Comparison of ENCODE assay signal across 12 mouse cellular contexts in the genomic region with DNA sequence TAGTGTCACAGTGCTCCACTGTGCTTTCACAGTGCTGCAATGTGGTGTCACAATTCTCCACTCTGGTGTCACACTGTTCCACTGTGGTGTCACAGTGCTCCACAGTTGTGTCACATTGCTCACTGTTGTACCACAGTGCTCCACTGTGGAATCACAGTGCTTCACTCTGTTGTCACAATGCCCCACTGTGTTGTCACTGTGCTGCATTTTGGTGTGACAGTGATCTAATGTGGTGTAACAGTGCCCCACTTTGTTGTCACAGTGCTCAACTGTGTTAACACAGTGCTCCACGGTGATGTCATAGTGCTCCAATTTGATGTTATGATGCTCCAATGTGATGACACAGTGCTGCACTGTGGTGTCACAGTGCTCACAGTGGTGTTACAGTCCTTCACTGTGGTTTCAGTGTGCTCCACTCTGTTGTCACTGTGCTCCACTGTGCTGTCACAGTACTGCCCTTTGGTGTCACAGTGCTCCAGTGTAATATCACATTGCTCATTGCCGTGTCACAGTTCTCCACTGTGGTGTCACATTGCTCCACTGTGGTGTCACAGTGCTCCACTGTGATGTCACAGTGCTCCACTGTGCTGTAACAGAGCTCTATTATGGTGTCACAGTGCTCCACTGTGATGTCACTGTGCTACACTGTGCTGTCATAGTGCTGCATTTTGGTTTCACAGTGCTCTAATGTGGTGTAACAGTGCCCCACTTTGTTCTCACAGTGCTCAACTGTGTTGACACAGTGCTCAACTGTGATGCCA.
DNase-seq lines count a peak whose midpoint lies in the region; ATAC-seq and TF ChIP-seq lines count a peak whose summit lies in the region.
"Had no signal": no experiment of that assay in that cellular context is flagged by ENCODE, and none has a peak within 500 bp of the region (broad histone marks: within the 10 kb centered on the region; RNA-seq: fewer than 3 reads in every experiment).

No protein-coding gene starts in this region.

- WGBS in heart, embryonic 16.5 days, result 73% methylated on average over 2 of the region's 2 CpGs
- 90% methylated on average over 2 of the region's 2 CpGs for WGBS in embryonic facial prominence, embryonic 10.5 days
- WGBS in hindbrain, embryonic 16.5 days, result 92% methylated on average over 2 of the region's 2 CpGs
- WGBS in midbrain, embryonic 12.5 days, result 80% methylated on average over 2 of the region's 2 CpGs
- WGBS in kidney, adult 2 months, result 88% methylated on average over 2 of the region's 2 CpGs

- H3K27me3 ChIP-seq in heart, embryonic 16.5 days (ENCODE audit: control insufficient read depth, insufficient read depth, low read length), result no peaks in the 10 kb centered on the region
- no peaks in the 10 kb centered on the region for H3K27me3 ChIP-seq in embryonic facial prominence, embryonic 10.5 days (replicated peaks; ENCODE audit: low read depth, poor library complexity, severe bottlenecking)
- H3K27me3 ChIP-seq in hindbrain, embryonic 16.5 days (replicated peaks; ENCODE audit: control insufficient read depth, insufficient read depth, low read length), result no peaks in the 10 kb centered on the region
- H3K27me3 ChIP-seq in midbrain, embryonic 12.5 days, result no peaks in the 10 kb centered on the region
- no peaks in the 10 kb centered on the region for H3K27me3 ChIP-seq in kidney, adult 2 months (replicated peaks; ENCODE audit: control insufficient read depth, insufficient read depth, low read length)
- H3K27me3 ChIP-seq: CH12.LX; liver, embryonic 13.5 days had no signal

- no peak overlapping the region for H3K4me2 ChIP-seq in heart, embryonic 16.5 days (ENCODE audit: low read depth, low read length)
- no peak overlapping the region for H3K4me2 ChIP-seq in hindbrain, embryonic 16.5 days (ENCODE audit: low read length)
- no peak overlapping the region for H3K4me2 ChIP-seq in midbrain, embryonic 12.5 days (replicated peaks)
- H3K4me2 ChIP-seq: liver, embryonic 13.5 days had no signal

- no peak overlapping the region for H3K9ac ChIP-seq in heart, embryonic 16.5 days (ENCODE audit: low read length)
- H3K9ac ChIP-seq in hindbrain, embryonic 16.5 days (ENCODE audit: low read depth, low read length), result no peak overlapping the region
- H3K9ac ChIP-seq in midbrain, embryonic 12.5 days (replicated peaks), result no peak overlapping the region
- H3K9ac ChIP-seq: liver, embryonic 13.5 days had no signal

- no peaks in the 10 kb centered on the region for H3K4me1 ChIP-seq in heart, embryonic 16.5 days (ENCODE audit: control insufficient read depth, insufficient read depth, low read length)
- H3K4me1 ChIP-seq in embryonic facial prominence, embryonic 10.5 days, result no peaks in the 10 kb centered on the region
- no peaks in the 10 kb centered on the region for H3K4me1 ChIP-seq in hindbrain, embryonic 16.5 days (ENCODE audit: control insufficient read depth, insufficient read depth, low read depth, low read length)
- H3K4me1 ChIP-seq in midbrain, embryonic 12.5 days, result no peaks in the 10 kb centered on the region
- no peaks in the 10 kb centered on the region for H3K4me1 ChIP-seq in kidney, adult 2 months (ENCODE audit: control insufficient read depth, insufficient read depth, low read length)
- H3K4me1 ChIP-seq: liver, embryonic 13.5 days had no signal

- no peak for DNase-seq in heart, adult 8-10 months (ENCODE audit: low spot score)
- DNase-seq in embryonic facial prominence, embryonic 10.5 days (ENCODE audit: low spot score), result peak; percentile 3
- DNase-seq in right cerebral cortex, postnatal 4 days, result no peak
- no peak for DNase-seq in lung, adult 18-20 months
- no peak for DNase-seq in kidney, adult 2 months
- DNase-seq: cerebellum, postnatal 14 days; liver, embryonic 13.5 days had no signal

- TF ChIP-seq CTCF in kidney, adult 2 months (conservative IDR thresholded peaks at IDR 0.05; ENCODE audit: insufficient read depth, insufficient read length, low read depth, low read length), result no peak

- no peaks in the 10 kb centered on the region for H3K36me3 ChIP-seq in heart, embryonic 16.5 days (ENCODE audit: control insufficient read depth, insufficient read depth)
- H3K36me3 ChIP-seq in embryonic facial prominence, embryonic 10.5 days (replicated peaks), result no peaks in the 10 kb centered on the region
- H3K36me3 ChIP-seq in hindbrain, embryonic 16.5 days (ENCODE audit: control insufficient read depth, insufficient read depth, low read length), result no peaks in the 10 kb centered on the region
- no peaks in the 10 kb centered on the region for H3K36me3 ChIP-seq in midbrain, embryonic 12.5 days
- no peaks in the 10 kb centered on the region for H3K36me3 ChIP-seq in kidney, adult 2 months (ENCODE audit: control insufficient read depth, insufficient read depth, low read length)
- H3K36me3 ChIP-seq: liver, embryonic 13.5 days had no signal

- no peak overlapping the region for H3K4me3 ChIP-seq in heart, embryonic 16.5 days (ENCODE audit: low read length)
- no peak overlapping the region for H3K4me3 ChIP-seq in embryonic facial prominence, embryonic 10.5 days
- H3K4me3 ChIP-seq in hindbrain, embryonic 16.5 days (ENCODE audit: low read length), result no peak overlapping the region
- H3K4me3 ChIP-seq in midbrain, embryonic 12.5 days, result no peak overlapping the region
- no peak overlapping the region for H3K4me3 ChIP-seq in kidney, adult 2 months (ENCODE audit: insufficient read depth, low read depth, low read length)
- H3K4me3 ChIP-seq: liver, embryonic 13.5 days had no signal

- no peak overlapping the region for H3K27ac ChIP-seq in heart, embryonic 16.5 days (ENCODE audit: low read length)
- H3K27ac ChIP-seq in embryonic facial prominence, embryonic 10.5 days (replicated peaks), result no peak overlapping the region
- no peak overlapping the region for H3K27ac ChIP-seq in hindbrain, embryonic 16.5 days (ENCODE audit: low read depth, low read length)
- H3K27ac ChIP-seq in midbrain, embryonic 12.5 days (replicated peaks), result no peak overlapping the region
- no peak overlapping the region for H3K27ac ChIP-seq in kidney, adult 2 months (ENCODE audit: insufficient read depth, low read depth, low read length)
- H3K27ac ChIP-seq: liver, embryonic 13.5 days had no signal

- no peak for TF ChIP-seq POLR2A in kidney, adult 2 months (IDR thresholded peaks at IDR 0.05; ENCODE audit: low read depth, low read length)

- peaks cover 42% of the 10 kb centered on the region for H3K9me3 ChIP-seq in heart, embryonic 16.5 days (replicated peaks; ENCODE audit: control insufficient read depth, low read length)
- H3K9me3 ChIP-seq in embryonic facial prominence, embryonic 10.5 days, result peaks cover 91% of the 10 kb centered on the region
- peaks cover 34% of the 10 kb centered on the region for H3K9me3 ChIP-seq in hindbrain, embryonic 16.5 days (ENCODE audit: control insufficient read depth, low read length)
- peaks cover 82% of the 10 kb centered on the region for H3K9me3 ChIP-seq in midbrain, embryonic 12.5 days

- ATAC-seq in heart, embryonic 16.5 days (replicated peaks; ENCODE audit: extremely low read depth, insufficient read depth, low FRiP score), result peak; percentile 55; the same call in 1 of the 2 replicates
- 0 out of 2 replicates have a peak, but pooled peaks have one; percentile 64 for ATAC-seq in hindbrain, embryonic 16.5 days
- ATAC-seq in midbrain, embryonic 12.5 days (ENCODE audit: low FRiP score, low read depth), result peak; percentile 51; the same call in 1 of the 2 replicates
- ATAC-seq: inflammation-experienced regulatory T-cells, adult 6 months had no signal
